Mouse (Mus musculus): ENCODE data around the gene Nr6a1. TPM values are rescaled to one million over a fixed set of nuclear protein-coding genes. Genes with fewer than 3 reads are reported as not detected.

Gene Nr6a1
- total RNA-seq (2015), result 0.34 and 0.51 TPM in 2 replicates
- 0.92 and 3.7 TPM in 2 replicates for total RNA-seq (2017)

DNA sequence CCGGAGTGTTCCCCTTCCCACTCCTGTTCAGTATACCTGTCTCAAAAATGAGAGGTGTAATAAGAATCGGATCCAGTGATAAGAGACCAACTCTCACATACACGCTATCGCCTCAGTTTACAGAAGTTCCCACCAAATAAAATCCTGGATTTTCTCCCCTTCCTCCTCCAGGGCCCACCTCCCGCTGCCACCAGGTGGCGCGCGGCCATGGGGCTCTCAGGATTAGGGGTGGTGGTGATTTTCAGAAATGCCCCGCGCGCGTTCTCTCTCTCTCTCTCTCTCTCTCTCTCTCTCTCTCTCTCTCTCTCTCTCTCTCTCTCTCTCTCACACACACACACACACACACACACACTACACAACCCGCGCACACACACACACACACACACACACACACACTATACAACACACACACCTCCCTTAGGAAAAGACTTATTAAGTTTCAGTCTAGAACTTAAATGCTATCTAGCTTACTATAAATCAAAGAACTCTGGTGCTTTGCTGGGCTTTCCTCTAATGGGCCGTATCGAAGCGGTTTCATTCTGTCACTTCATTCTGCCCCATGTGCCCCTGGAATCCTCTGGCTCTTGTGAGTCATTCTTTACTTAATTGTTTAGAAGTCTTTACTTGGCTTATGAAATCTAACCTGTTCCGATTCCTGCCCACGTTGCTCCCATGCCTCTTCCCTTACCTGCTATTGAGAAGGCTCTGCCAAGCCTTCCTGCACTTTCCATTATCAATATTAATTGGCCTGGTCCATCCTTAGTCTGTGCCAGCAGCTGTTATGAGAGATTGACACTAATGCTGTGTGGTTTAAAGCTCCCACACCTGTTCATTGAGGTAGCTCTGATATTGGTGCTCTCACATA lies at the start of gene Nr6a1:
Gene Nr6a1 (minus strand): TSS at position 574 of the 865 bp plus-strand sequence.
- ATAC-seq (ENCODE audit: poor library complexity, severe bottlenecking), result peak; percentile 63

- ATAC-seq (ENCODE audit: poor library complexity, severe bottlenecking), result no peak
Observed at GRCm38 (mm10) chr2:38975941-38976805, 48.7 kb upstream of the Nr6a1 start.

- ATAC-seq (ENCODE audit: poor library complexity, severe bottlenecking), result no peak
Observed at GRCm38 (mm10) chr2:38975181-38975580, 47.7 kb upstream of the Nr6a1 start.

- ATAC-seq (ENCODE audit: poor library complexity, severe bottlenecking), result no peak
Observed at GRCm38 (mm10) chr2:38974171-38974570, 46.7 kb upstream of the Nr6a1 start.

DNA sequence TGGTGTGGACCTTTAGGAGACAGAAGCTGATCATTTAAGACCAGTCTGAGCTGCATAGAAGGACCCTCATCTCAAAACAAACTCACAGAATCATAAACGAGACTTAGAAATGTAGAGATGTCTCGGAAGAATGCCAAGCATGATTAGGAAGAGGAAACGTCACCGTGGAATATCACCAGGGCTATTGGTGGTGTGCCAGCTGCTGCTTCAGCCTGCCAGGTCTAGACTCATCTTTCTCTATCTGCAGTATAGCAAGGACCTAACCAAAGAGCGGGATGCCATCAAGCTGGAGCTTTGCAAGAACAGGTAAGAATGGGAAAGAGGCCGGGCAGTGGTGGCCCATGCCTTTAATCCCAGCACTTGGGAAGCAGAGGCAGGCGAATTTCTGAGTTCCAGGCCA lies 46.2 kb upstream of the Nr6a1 start:
- no peak for ATAC-seq (ENCODE audit: poor library complexity, severe bottlenecking)

DNA sequence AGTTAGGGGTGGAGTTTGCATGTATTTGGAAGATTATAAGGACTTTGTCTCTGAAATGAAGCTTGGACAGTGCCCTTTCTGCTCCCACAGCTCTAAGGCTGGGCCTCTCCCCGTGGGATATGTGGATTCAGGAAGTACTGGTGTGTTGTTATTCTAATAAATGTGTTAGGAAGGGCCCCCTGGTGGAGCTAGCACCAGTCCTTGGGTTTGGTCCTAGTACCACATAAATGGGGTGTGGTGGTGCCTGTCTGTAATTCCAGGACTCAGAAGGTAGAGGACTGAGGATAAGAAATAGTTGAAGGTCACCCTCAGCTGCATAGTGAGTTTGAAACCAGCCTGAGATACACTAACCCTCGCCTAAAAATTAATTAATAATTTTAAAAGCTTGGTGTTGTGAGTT lies 45.7 kb upstream of the Nr6a1 start:
- ATAC-seq (ENCODE audit: poor library complexity, severe bottlenecking), result no peak

- 0 out of 2 replicates have a peak, but pooled peaks have one; percentile 15 for ATAC-seq (ENCODE audit: poor library complexity, severe bottlenecking)
Observed at GRCm38 (mm10) chr2:38970057-38970456, 42.6 kb upstream of the Nr6a1 start.

DNA sequence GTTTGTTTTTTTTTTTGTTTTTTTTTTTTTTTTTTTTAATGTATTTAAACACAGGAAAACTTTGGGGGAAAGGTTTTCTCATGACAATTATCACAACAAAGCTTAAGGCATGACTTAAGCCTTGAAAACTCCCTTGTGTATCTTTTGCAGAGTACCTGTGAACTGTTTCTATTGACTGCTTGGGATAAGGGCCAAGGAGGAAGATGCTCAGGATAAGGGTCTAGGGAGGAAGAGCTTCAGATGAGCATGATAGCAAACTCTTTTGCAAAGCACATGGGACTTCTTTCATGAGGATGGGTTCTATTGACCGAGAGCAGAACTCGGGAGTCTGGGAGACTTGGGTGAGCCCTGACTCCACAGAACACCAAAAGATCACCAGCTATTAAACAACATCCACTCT lies 42.2 kb upstream of the Nr6a1 start:
- ATAC-seq (ENCODE audit: poor library complexity, severe bottlenecking), result no peak; the same call in 1 of the 2 replicates

DNA sequence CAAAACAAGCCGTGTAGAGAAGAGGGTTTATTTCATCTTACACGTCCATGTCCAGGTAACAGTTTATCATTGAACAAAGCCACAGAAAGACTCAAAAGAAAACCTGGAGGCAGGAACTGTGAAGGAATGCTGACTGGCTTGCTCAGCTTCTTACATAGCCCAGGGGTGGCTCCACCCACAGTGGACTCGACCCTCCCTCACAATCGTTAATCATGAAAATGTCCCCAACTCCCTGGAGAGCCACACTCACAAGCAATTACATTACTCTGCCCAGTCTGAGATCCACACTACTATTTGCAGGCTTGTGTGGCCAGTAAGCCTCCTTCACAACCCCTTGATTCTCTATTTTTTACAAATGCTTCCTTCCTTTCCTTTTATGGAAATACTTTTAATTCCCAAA lies 36.7 kb upstream of the Nr6a1 start:
- no peak for ATAC-seq (ENCODE audit: poor library complexity, severe bottlenecking)

DNA sequence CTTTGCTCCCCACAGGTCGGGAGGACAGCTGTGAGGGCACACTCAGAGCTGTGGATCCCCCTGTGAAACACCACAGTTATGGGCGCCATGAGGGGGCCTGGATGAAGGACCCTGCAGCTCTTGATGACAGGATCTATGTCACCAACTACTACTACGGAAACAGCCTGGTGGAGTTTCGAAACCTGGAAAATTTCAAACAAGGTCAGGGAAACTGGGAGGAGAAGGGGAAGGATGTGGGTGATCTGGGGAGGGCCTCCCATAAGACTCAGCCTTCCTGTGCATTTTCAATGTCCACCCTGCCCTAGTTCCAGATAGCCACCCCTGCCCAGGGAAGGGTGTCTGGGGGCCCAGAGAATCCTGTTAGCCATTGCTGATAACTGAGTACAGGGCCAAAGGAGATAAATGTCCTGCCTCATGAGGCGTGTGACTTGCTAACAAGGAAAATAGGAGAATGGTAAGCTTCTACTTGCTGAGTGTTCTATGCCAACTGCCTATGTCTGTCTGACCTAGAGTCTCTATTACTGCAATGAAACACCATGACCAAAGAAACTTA lies 30.3 kb upstream of the Nr6a1 start:
- ATAC-seq (ENCODE audit: poor library complexity, severe bottlenecking), result 0 out of 2 replicates have a peak, but pooled peaks have one; percentile 23

- ATAC-seq (ENCODE audit: poor library complexity, severe bottlenecking), result no peak
Observed at GRCm38 (mm10) chr2:38956062-38956461, 28.6 kb upstream of the Nr6a1 start.

- no peak for ATAC-seq (ENCODE audit: poor library complexity, severe bottlenecking)
Observed at GRCm38 (mm10) chr2:38953152-38953883, 25.8 kb upstream of the Nr6a1 start.

DNA sequence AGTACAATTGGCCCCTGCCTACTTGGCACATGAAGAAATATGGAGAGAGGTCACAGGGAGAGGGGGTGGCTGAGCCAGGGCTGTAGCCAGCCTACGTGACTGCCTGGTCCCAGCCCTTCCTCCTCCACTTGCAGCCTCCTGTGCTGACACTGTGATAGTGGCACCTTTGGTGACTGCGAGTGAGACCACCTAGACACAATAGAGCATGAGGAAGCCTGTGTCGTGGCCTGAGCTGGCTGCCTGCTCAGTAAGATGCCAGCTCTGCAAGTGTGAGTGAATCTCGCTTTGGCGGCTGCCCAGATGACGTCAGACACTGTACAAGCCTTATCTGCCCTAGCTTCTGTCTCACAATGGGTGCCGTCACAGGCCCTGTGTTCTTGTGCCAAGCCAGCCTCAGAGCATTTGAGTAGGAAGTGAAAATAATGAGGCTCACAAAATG lies 22.8 kb upstream of the Nr6a1 start:
- ATAC-seq (ENCODE audit: poor library complexity, severe bottlenecking), result peak; percentile 64

- ATAC-seq (ENCODE audit: poor library complexity, severe bottlenecking), result no peak
Observed at GRCm38 (mm10) chr2:38947566-38947965, 20.1 kb upstream of the Nr6a1 start.

- ATAC-seq (ENCODE audit: poor library complexity, severe bottlenecking), result peak; percentile 38; the same call in 1 of the 2 replicates
Observed at GRCm38 (mm10) chr2:38944460-38945161, 17.1 kb upstream of the Nr6a1 start.

DNA sequence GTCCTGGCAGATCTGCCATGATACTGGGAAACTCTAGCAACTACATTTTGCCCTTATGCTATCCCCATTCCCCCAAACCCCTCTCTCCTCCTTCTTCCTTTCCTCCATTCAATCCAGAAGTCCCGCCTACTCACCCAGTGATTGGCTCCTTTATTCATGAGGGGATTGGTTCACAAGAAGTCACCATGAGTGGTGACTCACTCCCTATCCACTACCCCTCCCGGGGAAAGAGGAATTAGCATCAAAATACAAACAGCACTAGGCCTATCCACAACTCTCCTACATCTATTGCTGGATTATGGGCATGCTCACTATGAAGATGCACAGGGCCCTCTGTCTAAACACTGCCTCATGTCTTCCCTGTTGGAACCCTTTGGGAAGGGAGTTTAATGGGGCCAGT lies 16.5 kb upstream of the Nr6a1 start:
- ATAC-seq (ENCODE audit: poor library complexity, severe bottlenecking), result no peak

GRCm38 (mm10) chr2:38943161-38943560 lies 15.7 kb upstream of the Nr6a1 start:
- ATAC-seq (ENCODE audit: poor library complexity, severe bottlenecking), result no peak

GRCm38 (mm10) chr2:38941898-38942297 lies 14.4 kb upstream of the Nr6a1 start:
- no peak for ATAC-seq (ENCODE audit: poor library complexity, severe bottlenecking)

- ATAC-seq (ENCODE audit: poor library complexity, severe bottlenecking), result no peak
Observed at GRCm38 (mm10) chr2:38941426-38941825, 13.9 kb upstream of the Nr6a1 start.

GRCm38 (mm10) chr2:38939047-38939446 lies 11.6 kb upstream of the Nr6a1 start:
- ATAC-seq (ENCODE audit: poor library complexity, severe bottlenecking), result no peak

Measured in megakaryocyte, adult 5-6 weeks (primary cell).